Mouse (Mus musculus) NIH3T3 (cell line): ENCODE data around the gene Gm9803.
A peak's percentile ranks its signal among the peaks of the same experiment; 100 is the strongest.

Experiments
- DNase-seq: peaks from one replicate; pipeline ENCODE4 v3.0.0-alpha.2; 2012; ENCODE audit warnings: low read depth

The Gm9803 gene

GRCm38 (mm10) chr10:43512976-43513375 is 10.9 kb upstream of the Gm9803 start:
- no peak for DNase-seq

- DNase-seq = peak; percentile 26
Measured at GRCm38 (mm10) chr10:43516992-43517660, 6.8 kb upstream of the Gm9803 start.

- DNase-seq = peak; percentile 51
Measured at GRCm38 (mm10) chr10:43517836-43518235, 6.0 kb upstream of the Gm9803 start.

GRCm38 (mm10) chr10:43518368-43518767 is 5.5 kb upstream of the Gm9803 start:
- DNase-seq = no peak

GRCm38 (mm10) chr10:43519977-43520376 is 3.9 kb upstream of the Gm9803 start:
- peak; percentile 74 for DNase-seq

GRCm38 (mm10) chr10:43527283-43528269 is 3.7 kb downstream of the Gm9803 start:
- no peak for DNase-seq

- no peak for DNase-seq
Measured at GRCm38 (mm10) chr10:43534382-43534781, 10.5 kb downstream of the Gm9803 start.

GRCm38 (mm10) chr10:43537652-43538051 is 13.8 kb downstream of the Gm9803 start:
- DNase-seq = peak; percentile 22

GRCm38 (mm10) chr10:43538831-43539230 is 14.9 kb downstream of the Gm9803 start:
- DNase-seq = no peak

- peak; percentile 32 for DNase-seq
Measured at GRCm38 (mm10) chr10:43539746-43540310, 15.9 kb downstream of the Gm9803 start.

GRCm38 (mm10) chr10:43540442-43541152 is 16.7 kb downstream of the Gm9803 start, which contains the start of gene 1700021F05Rik:
Gene 1700021F05Rik, minus strand, starts transcription at chr10:43540994.
- DNase-seq = peak; percentile 99

- DNase-seq = no peak
Measured at GRCm38 (mm10) chr10:43541153-43541544, 17.3 kb downstream of the Gm9803 start.

- no peak for DNase-seq
Measured at GRCm38 (mm10) chr10:43549411-43549810, 25.5 kb downstream of the Gm9803 start.

- no peak for DNase-seq
Measured at GRCm38 (mm10) chr10:43550923-43551322, 27.0 kb downstream of the Gm9803 start.

- no peak for DNase-seq
Measured at GRCm38 (mm10) chr10:43551388-43551787, 27.5 kb downstream of the Gm9803 start.

GRCm38 (mm10) chr10:43557630-43558165 is 33.8 kb downstream of the Gm9803 start:
- no peak for DNase-seq

- DNase-seq = no peak
Measured at GRCm38 (mm10) chr10:43559313-43559712, 35.4 kb downstream of the Gm9803 start.

GRCm38 (mm10) chr10:43560765-43561164 is 36.9 kb downstream of the Gm9803 start:
- DNase-seq = peak; percentile 44

GRCm38 (mm10) chr10:43561311-43561710 is 37.4 kb downstream of the Gm9803 start:
- DNase-seq = no peak
